Mouse (Mus musculus) heart, adult 2 months (tissue): ENCODE results near the gene Reep1. TPM values are rescaled to one million over a fixed set of nuclear protein-coding genes. Genes with fewer than 3 reads are reported as not detected.

ENCODE experiments used
- DNase-seq, 2 experiments: peaks; one replicate each; pipeline ENCODE4 v3.0.0; 2021
- H3K27ac ChIP-seq: fragments of 200-600 bp; 2 replicates; pipeline ENCODE4 v1.8.1; 2022
- H3K27me3 ChIP-seq: fragments of 200-500 bp; 2 replicates; pipeline ENCODE4 v1.6.1; 2012; ENCODE audit warnings: mild to moderate bottlenecking, low read length, inconsistent platforms, mixed read lengths; ENCODE audit not compliant: control insufficient read depth, insufficient read depth
- H3K36me3 ChIP-seq: fragments of 200-500 bp; 2 replicates; pipeline ENCODE4 v1.6.1; 2012; ENCODE audit warnings: low read length, inconsistent platforms; ENCODE audit not compliant: control insufficient read depth, insufficient read depth
- H3K4me1 ChIP-seq: fragments of 200-500 bp; 2 replicates; pipeline ENCODE4 v1.6.1; 2011; ENCODE audit warnings: low read length; ENCODE audit not compliant: control insufficient read depth, insufficient read depth
- H3K4me3 ChIP-seq: fragments of 200-600 bp; 2 replicates; pipeline ENCODE4 v1.8.1; 2022
- H3K79me2 ChIP-seq: fragments of 200-500 bp; replicated peaks from 2 replicates; pipeline ENCODE4 v1.6.1; 2012; ENCODE audit warnings: mild to moderate bottlenecking, inconsistent platforms, low read length, moderate library complexity, mixed read lengths; ENCODE audit not compliant: control insufficient read depth, insufficient read depth
- H3K9ac ChIP-seq: fragments of 200-500 bp; 2 replicates; pipeline ENCODE4 v1.6.1; 2012; ENCODE audit warnings: low read depth, mild to moderate bottlenecking, control low read depth, inconsistent platforms, low read length, mixed read lengths
- CTCF ChIP-seq: fragments of 200-600 bp; IDR thresholded peaks from 2 replicates; pipeline ENCODE4 v1.8.1; 2022; ENCODE audit warnings: antibody characterized with exemption, mild to moderate bottlenecking, moderate library complexity
- EP300 ChIP-seq: fragments of 200-500 bp; IDR thresholded peaks from 2 replicates; pipeline ENCODE4 v1.6.1; 2011; ENCODE audit warnings: low read depth, low read length, control low read depth; ENCODE audit not compliant: insufficient read depth
- POLR2A ChIP-seq: fragments of 200-500 bp; IDR thresholded peaks from 2 replicates; pipeline ENCODE4 v1.6.1; 2011; ENCODE audit warnings: mild to moderate bottlenecking, low read depth, low read length, control low read depth; ENCODE audit not compliant: insufficient read depth
- WGBS: fragments of 180-500 bp; shearing (Covaris S2); methylation state at CpG from one replicate; pipeline ENCODE4 v1.1.7; 2018; 5-methylcytosine and 5-hydroxymethylcytosine counted together
- intact Hi-C: fragments of 180-260 bp; cut with DNase I; formaldehyde crosslinking; loops from one replicate; pipeline ENCODE4 v1.15.1; 2025
- polyA plus RNA-seq: library from polyadenylated mRNA; depleted of rRNA; stranded (reverse); fragments of >200 nt; gene quantifications from 2 replicates; pipeline ENCODE4 v1.2.3, GENCODE M21; 2012
- total RNA-seq, 2 experiments: library from RNA; stranded (reverse); gene quantifications; 2 replicates each; pipeline ENCODE4 v1.2.3; 2021

The Reep1 gene
- total and polyA plus RNA-seq, 3 experiments = 12.1 to 18.4 (median 16.7) TPM

GRCm38 (mm10) chr6:71812820-71813219 lies 105.5 kb downstream of the Reep1 start:
- H3K9ac ChIP-seq = no peak overlapping the region
- 84% methylated on average over 2 of the region's 2 CpGs for WGBS
- intact Hi-C loops = no loop called here
- no peaks in the 10 kb centered on the region for H3K79me2 ChIP-seq
- TF ChIP-seq EP300 (no peak), POLR2A (no peak)
- no peaks in the 10 kb centered on the region for H3K4me1 ChIP-seq
- no peak overlapping the region for H3K27ac ChIP-seq
- DNase-seq = no peak
- no peak overlapping the region for H3K4me3 ChIP-seq
- H3K36me3 ChIP-seq = peaks cover 2% of the 10 kb centered on the region
- H3K27me3 ChIP-seq = no peaks in the 10 kb centered on the region

DNA sequence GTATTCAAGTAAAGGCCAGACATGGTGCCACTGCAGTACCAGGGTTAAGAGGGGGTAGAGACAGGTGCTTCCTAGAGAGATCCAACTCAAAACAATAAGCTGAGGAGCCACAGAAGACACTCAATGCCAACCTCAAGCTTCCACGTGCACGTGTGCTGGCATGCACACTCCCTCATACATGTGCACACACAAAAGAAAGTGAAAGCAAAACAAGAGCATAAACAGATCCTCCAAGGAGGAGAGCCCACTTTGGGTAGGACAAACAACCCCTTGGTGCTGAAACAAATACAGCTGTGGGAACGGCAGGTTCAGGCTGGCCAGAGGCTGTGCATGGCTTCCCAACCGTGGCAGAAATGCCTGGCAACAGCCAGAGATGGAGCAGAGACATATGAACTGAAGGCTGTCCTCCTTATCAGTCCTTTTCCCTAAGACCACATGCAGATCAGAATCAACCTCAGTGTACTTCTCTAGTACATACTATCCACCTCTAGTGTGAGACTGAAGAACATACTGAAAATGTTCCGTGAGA lies 112.5 kb downstream of the Reep1 start:
- no peak overlapping the region for H3K4me3 ChIP-seq
- H3K9ac ChIP-seq = no peak overlapping the region
- H3K36me3 ChIP-seq = peaks cover 2% of the 10 kb centered on the region
- H3K27ac ChIP-seq = no peak overlapping the region
- H3K4me1 ChIP-seq = peaks cover 1% of the 10 kb centered on the region
- WGBS = 81% methylated on average over 5 of the region's 5 CpGs
- intact Hi-C loops = loop anchor here (2.0 to 5.0 kb wide), 2 partner anchors 53 to 188 kb away; partner anchors contain the start of gene Kdm3a
- TF ChIP-seq EP300 (no peak), POLR2A (no peak)
- no peaks in the 10 kb centered on the region for H3K27me3 ChIP-seq
- no peaks in the 10 kb centered on the region for H3K79me2 ChIP-seq
- DNase-seq = no peak

- H3K9ac ChIP-seq = no peak overlapping the region; the same call in 1 of the 2 replicates
- H3K36me3 ChIP-seq = no peaks in the 10 kb centered on the region; the same call in 1 of the 2 replicates
- H3K27ac ChIP-seq = peak overlapping the region; percentile 72
- WGBS = under 1% methylated on average over 7 of the region's 7 CpGs
- H3K4me3 ChIP-seq = peak overlapping the region; percentile 78
- no peak for DNase-seq
- no peaks in the 10 kb centered on the region for H3K79me2 ChIP-seq
- TF ChIP-seq CTCF (no peak), EP300 (no peak), POLR2A (no peak)
- H3K4me1 ChIP-seq = peaks cover 1% of the 10 kb centered on the region
- intact Hi-C loops = loop anchor here (1.0 to 5.0 kb wide), 2 partner anchors 8 to 191 kb away; partner anchors contain the start of genes Immt and Kdm3a
- H3K27me3 ChIP-seq = no peaks in the 10 kb centered on the region
Measured at GRCm38 (mm10) chr6:71823085-71823484, 115.7 kb downstream of the Reep1 start.

- peak overlapping the region; percentile 72 for H3K27ac ChIP-seq
- no peaks in the 10 kb centered on the region for H3K27me3 ChIP-seq
- peak overlapping the region; percentile 62 for H3K9ac ChIP-seq
- peaks cover 1% of the 10 kb centered on the region for H3K4me1 ChIP-seq
- no peaks in the 10 kb centered on the region; the same call in 1 of the 2 replicates for H3K36me3 ChIP-seq
- no peaks in the 10 kb centered on the region for H3K79me2 ChIP-seq
- WGBS = under 1% methylated on average over 19 of the region's 19 CpGs
- DNase-seq = peak; percentile 91 to 92
- TF ChIP-seq CTCF (no peak), POLR2A (peak; percentile 87), EP300 (peak; percentile 83)
- peak overlapping the region; percentile 78 for H3K4me3 ChIP-seq
- intact Hi-C loops = loop anchor here (1.0 to 5.0 kb wide), 2 partner anchors 8 to 191 kb away; partner anchors contain the start of genes Immt and Kdm3a
Measured at GRCm38 (mm10) chr6:71823488-71823887, 116.1 kb downstream of the Reep1 start.

GRCm38 (mm10) chr6:71823961-71824360 lies 116.6 kb downstream of the Reep1 start:
- Histone ChIP-seq H3K27ac (peak overlapping the region; percentile 72), H3K27me3 (no peaks in the 10 kb centered on the region), H3K79me2 (no peaks in the 10 kb centered on the region), H3K4me3 (peak overlapping the region; percentile 78), H3K9ac (no peak overlapping the region), H3K4me1 (peaks cover 1% of the 10 kb centered on the region), H3K36me3 (no peaks in the 10 kb centered on the region; the same call in 1 of the 2 replicates)
- TF ChIP-seq CTCF (no peak), POLR2A (no peak)
- intact Hi-C loops = loop anchor here (1.0 to 5.0 kb wide), 2 partner anchors 7 to 192 kb away; partner anchors contain the start of genes Immt and Kdm3a
- DNase-seq = no peak
- 20% methylated on average over 3 of the region's 3 CpGs for whole genome bisulfite sequencing

- Histone ChIP-seq H3K27ac (no peak within 1 kb of the TSS), H3K36me3 (no peaks in the 10 kb centered on the region; the same call in 1 of the 2 replicates), H3K27me3 (no peaks in the 10 kb centered on the region), H3K9ac (no peak within 1 kb of the TSS), H3K79me2 (no peaks in the 10 kb centered on the region), H3K4me1 (peaks cover 1% of the 10 kb centered on the region), H3K4me3 (no peak within 1 kb of the TSS)
- intact Hi-C loops = no loop called here
- WGBS = 10% methylated on average over 1 of the region's 1 CpGs
- no peak for TF ChIP-seq CTCF
- TF ChIP-seq EP300 = no peak
- no peak for TF ChIP-seq POLR2A
- no peak for DNase-seq
Measured at GRCm38 (mm10) chr6:71826869-71827268, 119.5 kb downstream of the Reep1 start, which contains the start of gene Mrpl35. Mrpl35 (minus strand) TSS chr6:71826969.
